Mouse (Mus musculus): Measurements from ENCODE around the gene Ell2.

Ell2 gene

DNA sequence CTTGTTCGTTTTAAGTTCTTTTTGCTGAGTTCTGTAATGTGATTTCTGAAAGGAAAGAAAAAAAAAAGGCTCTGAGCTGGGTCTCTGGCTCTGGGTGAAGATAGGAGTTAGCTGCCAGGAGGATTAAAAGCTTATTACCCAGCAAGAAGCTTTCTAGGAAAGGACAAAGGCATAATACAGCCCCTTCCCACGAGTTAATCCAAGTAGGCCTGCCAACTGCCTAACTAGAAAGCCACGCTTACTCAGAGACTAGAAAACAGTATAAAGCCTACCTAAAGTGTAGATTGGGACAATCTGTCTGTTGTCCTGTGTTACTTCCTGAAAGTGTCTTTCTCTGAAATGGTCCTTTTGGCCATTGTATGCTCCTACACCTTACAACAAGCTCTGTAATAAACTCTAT is 111.9 kb downstream of the Ell2 start:
- DNase-seq = no peak

GRCm38 (mm10) chr13:75818945-75819706 is 112.6 kb downstream of the Ell2 start:
- no peak for DNase-seq

GRCm38 (mm10) chr13:75819898-75820297 is 113.3 kb downstream of the Ell2 start:
- no peak for DNase-seq
